Mouse (Mus musculus): ENCODE data around the gene Pde3a.

DNA sequence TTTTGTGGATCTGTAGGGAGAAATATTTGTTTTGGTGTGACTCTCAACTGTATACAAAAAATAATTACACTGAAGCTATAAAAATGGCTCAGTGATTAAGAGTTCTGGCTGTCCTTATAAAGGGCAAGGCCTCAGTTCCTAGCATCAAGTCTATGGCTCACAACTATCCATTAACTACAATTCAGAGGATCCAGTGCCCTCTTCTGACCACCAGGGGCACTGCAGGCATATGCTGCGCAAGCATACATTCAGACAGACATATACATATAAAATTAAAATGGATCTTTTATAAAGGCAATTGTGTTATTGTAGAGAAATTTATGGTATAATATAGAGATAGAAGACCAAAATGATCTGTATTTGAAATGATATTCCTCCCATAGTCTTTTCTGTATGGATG is 181.1 kb downstream of the Pde3a start:
- no peak for TF ChIP-seq POLR2A (IDR thresholded peaks at IDR 0.05; ENCODE audit: insufficient read length, low read depth)
- no peak for TF ChIP-seq MAX (IDR thresholded peaks at IDR 0.05; ENCODE audit: low read depth)
- no peak for TF ChIP-seq TCF12 (IDR thresholded peaks at IDR 0.05; ENCODE audit: insufficient read depth, poor library complexity, severe bottlenecking)
- no peak for TF ChIP-seq E2F4 (IDR thresholded peaks at IDR 0.05; ENCODE audit: insufficient read depth)
- no peak for TF ChIP-seq USF1 (IDR thresholded peaks at IDR 0.05; ENCODE audit: low read depth)
- no peak for TF ChIP-seq MYOD1 (IDR thresholded peaks at IDR 0.05; ENCODE audit: control insufficient read depth in 1 of 3, insufficient read length in 2 of 3, low read depth in 2 of 3)
- TF ChIP-seq POLR2AphosphoS2 (IDR thresholded peaks at IDR 0.05; ENCODE audit: insufficient read length, low read depth), result no peak

Data from myocyte (in vitro differentiated cells).